Mouse (Mus musculus): ENCODE data around the gene Thbd.

- TF ChIP-seq POLR2A (IDR thresholded peaks at IDR 0.05; ENCODE audit: insufficient read length, low read depth) (no peak), MYOD1 (IDR thresholded peaks at IDR 0.05; ENCODE audit: control insufficient read depth in 1 of 3, insufficient read length in 2 of 3, low read depth in 2 of 3) (no peak), TCF12 (IDR thresholded peaks at IDR 0.05; ENCODE audit: insufficient read depth, poor library complexity, severe bottlenecking) (no peak)
Observed at GRCm38 (mm10) chr2:148432346-148432745, 24.4 kb upstream of the Thbd start.

Measured in myocyte (in vitro differentiated cells).